Mouse (Mus musculus): Measurements from ENCODE around the gene Tbxas1. TPM values are rescaled to one million over a fixed set of nuclear protein-coding genes. Genes with fewer than 3 reads are reported as not detected.

Tbxas1 gene
- polyA plus RNA-seq (2015; fragmentation: Nextera tagmentation; extraction: Ambion mirVana): 3.8 and 17.8 TPM in 2 replicates

DNA sequence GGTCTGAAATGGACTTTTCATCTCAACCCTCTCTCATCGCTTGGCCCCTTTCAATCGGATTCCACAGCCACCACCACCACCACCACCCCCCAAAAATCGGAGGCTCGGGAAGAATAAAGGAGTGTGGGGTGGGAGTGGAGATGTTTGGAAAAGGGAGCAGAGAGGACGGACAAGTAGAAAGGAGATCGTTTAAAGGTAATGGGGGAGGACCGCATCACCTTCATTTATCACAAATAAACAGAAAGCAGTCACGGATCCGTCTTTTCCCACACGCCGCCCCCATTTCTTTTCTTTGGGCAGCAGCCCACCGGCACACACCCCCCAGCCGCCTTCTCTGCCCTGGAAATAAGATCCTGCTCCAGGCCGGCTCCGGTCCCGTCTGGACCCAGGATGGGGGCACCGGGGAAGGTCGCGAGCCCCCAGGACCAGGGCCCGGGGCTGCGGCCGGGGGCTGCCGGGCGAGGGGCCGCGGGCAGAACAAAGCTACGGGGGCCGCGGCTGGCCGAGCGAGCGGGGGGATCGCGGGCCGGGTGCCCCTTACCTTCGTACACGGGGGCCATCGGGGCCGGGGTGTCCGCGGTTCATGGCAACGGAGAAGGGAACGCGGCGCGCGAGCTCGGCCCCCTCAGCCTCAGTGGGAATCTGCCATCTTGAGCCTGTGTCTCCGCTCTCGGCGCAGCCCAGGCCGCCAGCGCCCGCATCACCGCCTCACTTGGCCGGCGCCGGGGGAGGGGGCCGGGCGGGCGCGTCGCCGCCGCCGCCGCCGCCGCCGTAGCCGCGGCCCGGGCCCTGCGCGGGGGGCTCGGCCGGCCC, at the start of gene Tbxas1:
Gene Tbxas1 (plus strand): TSS at position 147 of the 813 bp plus-strand sequence.

DNA sequence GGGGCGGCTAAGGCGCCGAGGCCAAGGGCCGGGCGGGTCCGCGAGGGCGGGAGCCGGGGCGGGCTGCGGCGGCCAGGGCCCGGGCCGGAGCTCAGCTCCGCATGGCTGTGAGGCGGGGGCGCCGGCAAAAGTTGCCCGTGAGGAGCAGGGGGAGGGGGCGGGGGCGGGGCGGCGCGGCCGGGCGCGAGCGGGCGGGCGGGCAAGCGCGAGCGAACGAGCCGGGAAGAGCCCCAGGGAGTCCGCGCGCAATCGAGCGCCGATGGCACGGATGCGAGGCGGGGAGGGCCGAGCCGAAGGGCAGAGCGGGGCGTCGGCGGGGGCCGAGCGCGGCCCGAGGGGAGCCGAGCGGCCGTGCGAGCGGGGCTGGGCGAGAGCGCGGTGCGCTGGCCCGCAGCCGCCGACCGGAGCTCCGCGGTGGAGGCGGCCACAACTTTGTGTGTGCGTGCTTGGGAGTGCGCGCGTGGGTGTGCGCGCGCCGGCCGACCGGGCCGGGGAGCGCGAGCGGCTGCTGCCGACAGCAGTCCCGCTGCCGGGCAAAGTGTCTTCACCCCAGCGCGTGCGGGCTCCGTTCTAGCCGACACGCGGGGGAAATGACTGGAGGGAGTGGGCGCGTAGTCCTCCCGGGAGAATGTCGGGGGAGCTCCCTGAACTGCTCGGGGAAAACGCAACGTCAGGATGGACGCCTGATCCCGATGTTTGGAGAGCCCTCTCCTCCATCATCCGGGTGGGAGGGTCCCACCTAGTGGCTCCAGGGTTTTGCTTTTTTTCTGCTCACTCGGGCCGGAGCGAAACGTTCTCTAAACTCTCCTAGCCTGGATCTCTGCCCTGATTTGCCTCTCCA, 1.1 kb downstream of the Tbxas1 start, which contains the start of gene Hipk2:
Gene Hipk2 (minus strand): TSS at position 95 of the 841 bp plus-strand sequence.

DNA sequence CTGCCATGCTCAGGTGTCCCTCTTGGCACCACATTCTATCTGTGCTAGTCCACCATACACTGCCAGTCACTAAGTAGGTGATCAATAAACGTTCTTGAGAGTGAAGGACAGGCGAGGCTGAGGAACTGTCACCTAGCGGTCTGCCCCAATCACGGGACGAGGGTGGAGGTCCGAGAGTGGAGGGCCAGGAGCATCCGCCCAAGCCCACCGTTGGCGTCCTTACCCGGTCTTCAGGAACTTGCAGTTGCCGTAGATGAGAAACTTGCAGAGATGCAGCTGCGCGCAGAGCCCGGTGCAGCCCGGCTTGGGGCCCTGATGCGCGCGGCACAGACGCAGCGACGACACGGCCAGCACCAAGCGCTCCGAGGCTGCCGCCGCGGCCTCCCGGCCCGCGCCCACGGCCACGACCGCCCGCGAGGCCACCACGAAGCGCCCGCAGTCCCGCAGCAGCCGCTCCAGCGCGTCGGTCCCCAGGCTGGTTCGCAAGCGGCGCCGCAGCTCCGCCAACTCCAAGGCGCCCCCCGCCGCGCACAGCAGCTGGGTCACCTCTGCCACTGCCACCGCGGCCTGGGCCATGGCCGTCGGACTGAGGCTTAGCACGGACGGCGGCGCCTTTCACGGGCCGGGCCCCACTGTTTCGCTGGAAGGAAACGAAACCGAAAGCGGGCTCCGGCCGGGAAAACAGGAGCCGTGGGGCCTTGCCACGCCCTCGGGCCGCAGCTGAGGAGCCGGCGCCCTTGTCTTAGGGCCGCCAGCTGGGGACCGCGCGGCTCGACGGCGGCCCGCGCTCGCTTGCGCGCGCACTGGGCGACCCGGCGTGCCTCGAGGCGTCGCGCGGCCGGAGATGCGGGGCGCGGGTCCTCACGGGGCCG, 242.6 kb downstream of the Tbxas1 start, which contains the start of gene Parp12:
Gene Parp12 (minus strand): TSS at position 766 of the 872 bp plus-strand sequence.

Other genes with a start within 250 kb of the Tbxas1 start
- 0.81 and 0.92 TPM in 2 replicates for gene Klrg2, start 238.2 kb upstream of the Tbxas1 start, polyA plus RNA-seq (2015; fragmentation: Nextera tagmentation; extraction: Ambion mirVana)
- 0.17 TPM in 1 of 2 replicates, not detected in the other for gene Clec2l, start 212.3 kb upstream of the Tbxas1 start, polyA plus RNA-seq (2015; fragmentation: Nextera tagmentation; extraction: Ambion mirVana)
- 7.1 and 8.2 TPM in 2 replicates for gene Hipk2, start 761 bp downstream of the Tbxas1 start, polyA plus RNA-seq (2015; fragmentation: Nextera tagmentation; extraction: Ambion mirVana)
- gene Parp12, start 242.9 kb downstream of the Tbxas1 start, polyA plus RNA-seq (2015; fragmentation: Nextera tagmentation; extraction: Ambion mirVana): 10.1 and 11.1 TPM in 2 replicates